8 mouse cellular contexts compared by ENCODE assay signal in the genomic region with DNA sequence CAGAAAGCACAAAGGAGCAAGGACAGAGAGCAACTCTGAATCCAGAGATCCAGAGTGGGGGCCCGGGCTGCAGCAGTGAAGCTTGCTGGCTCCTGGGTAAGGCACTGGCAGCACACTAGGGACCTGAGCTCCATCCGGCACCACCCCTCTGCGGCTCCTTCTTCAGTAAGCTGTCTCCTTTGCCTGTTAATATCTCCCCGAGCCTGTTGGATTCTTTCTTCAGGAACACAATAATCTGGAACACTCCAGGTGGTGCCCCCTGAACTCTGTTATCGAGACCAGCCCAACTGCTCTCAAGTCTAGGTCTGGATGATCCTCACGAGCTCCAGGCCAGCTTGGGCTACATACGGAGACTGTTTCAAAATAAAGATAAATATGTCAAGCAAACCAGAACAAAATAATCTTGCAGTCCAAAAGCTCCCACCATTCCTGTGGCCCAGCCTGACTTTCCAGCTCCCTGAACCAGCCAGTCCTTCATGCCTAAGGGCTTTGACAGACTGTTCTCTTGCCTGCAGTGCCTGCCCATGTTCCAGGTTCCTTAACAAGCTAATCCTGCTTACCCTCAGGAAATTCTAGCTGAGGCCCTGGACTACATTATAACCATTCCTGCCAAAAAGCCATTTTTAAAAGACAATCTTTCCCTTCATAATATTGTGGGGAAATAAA. TPM values are rescaled to one million over a fixed set of nuclear protein-coding genes. Genes with fewer than 3 reads are reported as not detected.
DNase-seq lines count a peak whose midpoint lies in the region.
"Had no signal": no experiment of that assay in that cellular context is flagged by ENCODE, and none has a peak within 500 bp of the region (broad histone marks: within the 10 kb centered on the region; RNA-seq: fewer than 3 reads in every experiment).

No protein-coding gene starts in this region.

- 55% methylated on average over 7 of the region's 7 CpGs for WGBS in forebrain, embryonic 10.5 days

- H3K27me3 ChIP-seq in forebrain, embryonic 10.5 days (ENCODE audit: poor library complexity, severe bottlenecking): no peaks in the 10 kb centered on the region
- H3K27me3 ChIP-seq: liver, embryonic 15.5 days had no signal

- peaks cover 19% of the 10 kb centered on the region for H3K4me1 ChIP-seq in forebrain, embryonic 10.5 days
- H3K4me1 ChIP-seq: liver, embryonic 15.5 days had no signal

- H3K27ac ChIP-seq in forebrain, embryonic 10.5 days: peak overlapping the region; percentile 72
- H3K27ac ChIP-seq: liver, embryonic 15.5 days had no signal

- no peak overlapping the region for H3K4me3 ChIP-seq in forebrain, embryonic 10.5 days
- H3K4me3 ChIP-seq: liver, embryonic 15.5 days had no signal

- no peaks in the 10 kb centered on the region; the same call in 1 of the 2 replicates for H3K9me3 ChIP-seq in forebrain, embryonic 10.5 days
- H3K9me3 ChIP-seq: liver, embryonic 15.5 days had no signal

- intact Hi-C loops in left cerebral cortex, postnatal 4 days (cut with DNase I): no loop called here

- peaks cover 6% of the 10 kb centered on the region for H3K36me3 ChIP-seq in forebrain, embryonic 10.5 days (replicated peaks)
- H3K36me3 ChIP-seq: liver, embryonic 15.5 days had no signal

- peak; percentile 8 for DNase-seq in lung, postnatal 14 days
- no peak for DNase-seq in lung, postnatal 25 days (ENCODE audit: low spot score)
- no peak for DNase-seq in forebrain, embryonic 10.5 days (ENCODE audit: extremely low spot score, low spot score)
- peak; percentile 14 for DNase-seq in heart, postnatal 4 days
- peak; percentile 40 for DNase-seq in ovary, postnatal 36 days (ENCODE audit: low spot score)
- no peak for DNase-seq in spleen, postnatal 36 days (ENCODE audit: low spot score in 2 of 2)
- DNase-seq in left cerebral cortex, postnatal 4 days: no peak

RNA-seq across cellular contexts. Expression of gene Osbpl9, which starts 28.2 kb away (rescaled TPM):
- 53.1 and 59.6 TPM in 2 replicates for polyA plus RNA-seq in forebrain, embryonic 10.5 days (2016; fragmentation: Nextera tagmentation; extraction: Ambion mirVana)
- 10 to 100 TPM; 71.7 to 73.4 TPM for total RNA-seq in heart, postnatal 4 days (2021)
- 10 to 100 TPM; 66.6 to 81.4 TPM for total RNA-seq in left cerebral cortex, postnatal 4 days (2021)

Comparison
In these comparisons a context has a peak if more than half of its experiments do, and no peak if none do; other contexts are left out.
1. DNase-seq: peak in lung, postnatal 14 days (single experiment), heart, postnatal 4 days (single experiment) and ovary, postnatal 36 days (single experiment); none in lung, postnatal 25 days (single experiment), forebrain, embryonic 10.5 days (single experiment), spleen, postnatal 36 days (0 of 2) and left cerebral cortex, postnatal 4 days (single experiment).